Mouse (Mus musculus) thymus, adult 2 months (tissue): ENCODE results near the gene Tenm4.

Experiments
- CTCF ChIP-seq: fragments of 200-500 bp; IDR thresholded peaks from 2 replicates; pipeline ENCODE4 v1.5.1; 2012; ENCODE audit warnings: mild to moderate bottlenecking, control low read depth, low read length, moderate library complexity, borderline replicate concordance; ENCODE audit not compliant: control insufficient read depth, poor library complexity, insufficient read depth; ENCODE audit errors: extremely low read depth
- POLR2A ChIP-seq: fragments of 200-500 bp; IDR thresholded peaks from 2 replicates; pipeline ENCODE4 v1.6.1; 2012; ENCODE audit warnings: mild to moderate bottlenecking, low read length, control low read depth, moderate library complexity; ENCODE audit not compliant: control insufficient read depth, poor library complexity, insufficient read depth; ENCODE audit errors: extremely low read depth

- TF ChIP-seq CTCF (no peak), POLR2A (no peak)
Observed at GRCm38 (mm10) chr7:96500797-96501196, 329.8 kb downstream of the Tenm4 start.
